Mouse (Mus musculus) thymus, adult 2 months (tissue): Measurements from ENCODE around the gene Cnr2.

Experiments
- CTCF ChIP-seq: fragments of 200-500 bp; IDR thresholded peaks from 2 replicates; pipeline ENCODE4 v1.5.1; 2012; ENCODE audit warnings: mild to moderate bottlenecking, control low read depth, low read length, moderate library complexity, borderline replicate concordance; ENCODE audit not compliant: control insufficient read depth, poor library complexity, insufficient read depth; ENCODE audit errors: extremely low read depth
- POLR2A ChIP-seq: fragments of 200-500 bp; IDR thresholded peaks from 2 replicates; pipeline ENCODE4 v1.6.1; 2012; ENCODE audit warnings: mild to moderate bottlenecking, low read length, control low read depth, moderate library complexity; ENCODE audit not compliant: control insufficient read depth, poor library complexity, insufficient read depth; ENCODE audit errors: extremely low read depth

DNA sequence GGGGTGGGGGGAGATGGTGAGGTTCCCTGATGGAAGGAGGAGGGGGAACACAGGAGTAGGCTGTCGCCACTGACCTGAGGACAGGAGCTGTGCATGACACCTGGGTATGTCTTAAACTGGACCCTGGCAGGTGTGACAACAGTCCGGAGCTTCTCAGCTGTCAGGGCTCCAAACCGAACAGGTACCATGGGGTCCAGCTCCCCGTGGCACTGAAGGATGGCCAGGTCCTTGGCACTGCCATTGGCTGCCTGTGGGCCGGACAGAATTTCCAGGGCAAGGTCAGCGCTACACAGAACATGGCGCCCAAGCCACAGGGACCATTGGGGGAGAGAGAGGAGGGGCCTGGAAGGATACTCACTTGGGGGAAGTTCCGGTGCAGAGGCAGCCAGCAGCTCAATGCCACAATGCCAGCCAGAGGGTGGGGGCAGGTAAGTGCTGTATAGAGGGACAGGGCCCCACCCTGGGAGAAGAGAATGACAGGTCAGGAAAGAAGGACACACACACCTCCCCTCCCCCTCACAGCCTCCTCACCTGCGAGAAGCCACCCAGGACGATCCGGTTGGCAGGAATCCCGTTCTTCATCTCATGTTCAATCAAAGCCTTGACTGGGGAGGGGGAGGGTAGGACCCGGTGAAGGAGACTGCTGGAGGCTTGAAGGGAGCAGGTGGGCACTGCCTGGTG is 74.0 kb downstream of the Cnr2 start:
- TF ChIP-seq CTCF (no peak), POLR2A (no peak)
